Mouse (Mus musculus): ENCODE measurements around the gene Ptprg.

Gene Ptprg

GRCm38 (mm10) chr14:12065736-12066135, 512.4 kb downstream of the Ptprg start:
- DNase-seq, result no peak

GRCm38 (mm10) chr14:12069707-12070106, 516.4 kb downstream of the Ptprg start:
- DNase-seq, result no peak

- no peak for DNase-seq
Observed at GRCm38 (mm10) chr14:12070361-12070760, 517.0 kb downstream of the Ptprg start.

GRCm38 (mm10) chr14:12070856-12071465, 517.6 kb downstream of the Ptprg start:
- DNase-seq, result no peak

GRCm38 (mm10) chr14:12072026-12072861, 518.9 kb downstream of the Ptprg start:
- no peak for DNase-seq

GRCm38 (mm10) chr14:12073408-12074107, 520.2 kb downstream of the Ptprg start:
- DNase-seq, result no peak

- peak; percentile 50 to 66 for DNase-seq
Observed at GRCm38 (mm10) chr14:12077193-12077592, 523.9 kb downstream of the Ptprg start.

GRCm38 (mm10) chr14:12079250-12079649, 525.9 kb downstream of the Ptprg start:
- DNase-seq, result no peak

GRCm38 (mm10) chr14:12079833-12080401, 526.6 kb downstream of the Ptprg start:
- DNase-seq, result no peak

GRCm38 (mm10) chr14:12082131-12082921, 529.0 kb downstream of the Ptprg start:
- no peak for DNase-seq

- DNase-seq, result no peak
Observed at GRCm38 (mm10) chr14:12084076-12084475, 530.7 kb downstream of the Ptprg start.

- peak; percentile 24 to 30 for DNase-seq
Observed at GRCm38 (mm10) chr14:12085078-12085477, 531.7 kb downstream of the Ptprg start.

GRCm38 (mm10) chr14:12086167-12086566, 532.8 kb downstream of the Ptprg start:
- DNase-seq, result no peak

- no peak for DNase-seq
Observed at GRCm38 (mm10) chr14:12089954-12090353, 536.6 kb downstream of the Ptprg start.

- DNase-seq, result no peak
Observed at GRCm38 (mm10) chr14:12091730-12092129, 538.4 kb downstream of the Ptprg start.

- no peak for DNase-seq
Observed at GRCm38 (mm10) chr14:12099390-12100333, 546.3 kb downstream of the Ptprg start.

- no peak for DNase-seq
Observed at GRCm38 (mm10) chr14:12102389-12103325, 549.3 kb downstream of the Ptprg start.

- DNase-seq, result no peak
Observed at GRCm38 (mm10) chr14:12104297-12105155, 551.2 kb downstream of the Ptprg start.

- peak in 1 of 2 experiments; percentile 20 for DNase-seq
Observed at GRCm38 (mm10) chr14:12105156-12105430, 551.8 kb downstream of the Ptprg start.
